Comparison of ENCODE assay signal across 8 mouse cellular contexts in genomic region chr11:100673169-100673568, GRCm38 (mm10). TPM values are rescaled to one million over a fixed set of nuclear protein-coding genes. Genes with fewer than 3 reads are reported as not detected.
DNase-seq lines count a peak whose midpoint lies in the region; ATAC-seq lines count a peak whose summit lies in the region.

No protein-coding gene starts in this region.

- H3K27ac ChIP-seq in embryonic facial prominence, embryonic 13.5 days, result no peak overlapping the region
- H3K27ac ChIP-seq in heart, embryonic 12.5 days (ENCODE audit: poor library complexity, severe bottlenecking), result no peak overlapping the region
- H3K27ac ChIP-seq in midbrain, embryonic 14.5 days (replicated peaks; ENCODE audit: low read depth, low read length), result no peak overlapping the region

- DNase-seq in cerebellum, postnatal 14 days, result peak; percentile 39 to 63
- DNase-seq in kidney, postnatal 4 days, result peak; percentile 64 to 73
- DNase-seq in midbrain, embryonic 14.5 days, result peak; percentile 44
- DNase-seq in thymus, postnatal 0 days (ENCODE audit: low spot score), result no peak
- no peak for DNase-seq in thymus, postnatal 10 days (ENCODE audit: low spot score in 2 of 2)

- peaks cover 19% of the 10 kb centered on the region for H3K27me3 ChIP-seq in embryonic facial prominence, embryonic 13.5 days
- H3K27me3 ChIP-seq in heart, embryonic 12.5 days (replicated peaks), result peaks cover 29% of the 10 kb centered on the region
- no peaks in the 10 kb centered on the region for H3K27me3 ChIP-seq in midbrain, embryonic 14.5 days (ENCODE audit: control insufficient read depth, insufficient read depth, low read length)

- H3K4me3 ChIP-seq in embryonic facial prominence, embryonic 13.5 days, result peak overlapping the region; percentile 28
- peak overlapping the region; percentile 25; the same call in 1 of the 2 replicates for H3K4me3 ChIP-seq in heart, embryonic 12.5 days
- no peak overlapping the region for H3K4me3 ChIP-seq in midbrain, embryonic 14.5 days (replicated peaks; ENCODE audit: low read depth, low read length)

- H3K9me3 ChIP-seq in embryonic facial prominence, embryonic 13.5 days, result no peaks in the 10 kb centered on the region
- 0 out of 2 replicates have a peak, but pooled peaks cover 4% of the 10 kb centered on the region for H3K9me3 ChIP-seq in heart, embryonic 12.5 days (replicated peaks)
- no peaks in the 10 kb centered on the region for H3K9me3 ChIP-seq in midbrain, embryonic 14.5 days (ENCODE audit: control insufficient read depth, low read length)

- ATAC-seq in cerebellum, adult (ENCODE audit: insufficient number of reproducible peaks, low FRiP score, low TSS enrichment), result no peak
- peak; percentile 50; the same call in 1 of the 2 replicates for ATAC-seq in embryonic facial prominence, embryonic 13.5 days (ENCODE audit: insufficient number of reproducible peaks, insufficient read depth, low FRiP score, low TSS enrichment, low read depth)
- ATAC-seq in heart, embryonic 12.5 days (ENCODE audit: insufficient number of reproducible peaks, low FRiP score), result no peak
- no peak for ATAC-seq in midbrain, embryonic 14.5 days (ENCODE audit: low FRiP score, low TSS enrichment)

- WGBS in embryonic facial prominence, embryonic 13.5 days, result 4% methylated on average over 23 of the region's 23 CpGs
- WGBS in heart, embryonic 12.5 days, result 5% methylated on average over 23 of the region's 23 CpGs
- under 1% methylated on average over 23 of the region's 23 CpGs for WGBS in midbrain, embryonic 14.5 days

- H3K36me3 ChIP-seq in embryonic facial prominence, embryonic 13.5 days, result no peaks in the 10 kb centered on the region
- no peaks in the 10 kb centered on the region for H3K36me3 ChIP-seq in heart, embryonic 12.5 days
- no peaks in the 10 kb centered on the region for H3K36me3 ChIP-seq in midbrain, embryonic 14.5 days (ENCODE audit: control insufficient read depth, insufficient read depth, low read length)

- peaks cover 19% of the 10 kb centered on the region for H3K4me1 ChIP-seq in embryonic facial prominence, embryonic 13.5 days
- peaks cover 30% of the 10 kb centered on the region for H3K4me1 ChIP-seq in heart, embryonic 12.5 days (replicated peaks)
- H3K4me1 ChIP-seq in midbrain, embryonic 14.5 days (ENCODE audit: control insufficient read depth, insufficient read depth, low read length), result peaks cover 5% of the 10 kb centered on the region; the same call in 1 of the 2 replicates

- H3K4me2 ChIP-seq in embryonic facial prominence, embryonic 13.5 days, result peak overlapping the region; percentile 56
- H3K4me2 ChIP-seq in heart, embryonic 12.5 days, result peak overlapping the region; percentile 57
- peak overlapping the region; percentile 31 for H3K4me2 ChIP-seq in midbrain, embryonic 14.5 days (ENCODE audit: low read length)

- H3K9ac ChIP-seq in embryonic facial prominence, embryonic 13.5 days, result peak overlapping the region; percentile 68
- H3K9ac ChIP-seq in heart, embryonic 12.5 days, result peak overlapping the region; percentile 48
- peak overlapping the region; percentile 42; the same call in 1 of the 2 replicates for H3K9ac ChIP-seq in midbrain, embryonic 14.5 days (replicated peaks; ENCODE audit: low read length)

RNA-seq across cellular contexts. Expression of gene Zfp385c, which starts 19.1 kb away (rescaled TPM):
- 1.7 and 2.3 TPM in 2 replicates for polyA plus RNA-seq in embryonic facial prominence, embryonic 13.5 days (2015; fragmentation: Nextera tagmentation; extraction: Ambion mirVana)
- 0.41 TPM in 1 of 2 replicates, not detected in the other for polyA plus RNA-seq in heart, embryonic 12.5 days (2016; fragmentation: Nextera tagmentation; extraction: Ambion mirVana)
- polyA plus RNA-seq in midbrain, embryonic 14.5 days (2014; fragmentation: Nextera tagmentation; extraction: Ambion mirVana), result 0.41 and 0.49 TPM in 2 replicates
- polyA plus RNA-seq in thymus, postnatal 0 days (2015; fragmentation: Nextera tagmentation; extraction: Ambion mirVana), result 0.12 TPM in 1 of 2 replicates, not detected in the other

RNA-seq across cellular contexts. Expression of gene Dhx58, which starts 30.9 kb away (rescaled TPM):
- 3.4 and 5.2 TPM in 2 replicates for polyA plus RNA-seq in embryonic facial prominence, embryonic 13.5 days (2015; fragmentation: Nextera tagmentation; extraction: Ambion mirVana)
- polyA plus RNA-seq in heart, embryonic 12.5 days (2016; fragmentation: Nextera tagmentation; extraction: Ambion mirVana), result 0.74 and 0.90 TPM in 2 replicates
- 2.0 and 2.1 TPM in 2 replicates for polyA plus RNA-seq in midbrain, embryonic 14.5 days (2014; fragmentation: Nextera tagmentation; extraction: Ambion mirVana)
- 10.2 and 10.7 TPM in 2 replicates for polyA plus RNA-seq in thymus, postnatal 0 days (2015; fragmentation: Nextera tagmentation; extraction: Ambion mirVana)

RNA-seq across cellular contexts. Expression of gene Kat2a, which starts 39.1 kb away (rescaled TPM):
- 54.9 and 61.0 TPM in 2 replicates for polyA plus RNA-seq in embryonic facial prominence, embryonic 13.5 days (2015; fragmentation: Nextera tagmentation; extraction: Ambion mirVana)
- 45.4 and 49.0 TPM in 2 replicates for polyA plus RNA-seq in heart, embryonic 12.5 days (2016; fragmentation: Nextera tagmentation; extraction: Ambion mirVana)
- polyA plus RNA-seq in midbrain, embryonic 14.5 days (2014; fragmentation: Nextera tagmentation; extraction: Ambion mirVana), result 50.0 and 53.7 TPM in 2 replicates
- polyA plus RNA-seq in thymus, postnatal 0 days (2015; fragmentation: Nextera tagmentation; extraction: Ambion mirVana), result 33.2 and 39.3 TPM in 2 replicates

RNA-seq across cellular contexts. Expression of gene Hspb9, which starts 40.5 kb away (rescaled TPM):
- 0.39 TPM in 1 of 2 replicates, not detected in the other for polyA plus RNA-seq in embryonic facial prominence, embryonic 13.5 days (2015; fragmentation: Nextera tagmentation; extraction: Ambion mirVana)
- 0.27 TPM in 1 of 2 replicates, not detected in the other for polyA plus RNA-seq in heart, embryonic 12.5 days (2016; fragmentation: Nextera tagmentation; extraction: Ambion mirVana)
- polyA plus RNA-seq in midbrain, embryonic 14.5 days (2014; fragmentation: Nextera tagmentation; extraction: Ambion mirVana), result 0.70 TPM in 1 of 2 replicates, not detected in the other
- 0.18 TPM in 1 of 2 replicates, not detected in the other for polyA plus RNA-seq in thymus, postnatal 0 days (2015; fragmentation: Nextera tagmentation; extraction: Ambion mirVana)

RNA-seq across cellular contexts. Expression of gene Dnajc7, which starts 53.2 kb away (rescaled TPM):
- 277 and 293 TPM in 2 replicates for polyA plus RNA-seq in embryonic facial prominence, embryonic 13.5 days (2015; fragmentation: Nextera tagmentation; extraction: Ambion mirVana)
- 207 and 213 TPM in 2 replicates for polyA plus RNA-seq in heart, embryonic 12.5 days (2016; fragmentation: Nextera tagmentation; extraction: Ambion mirVana)
- 93.7 and 108 TPM in 2 replicates for polyA plus RNA-seq in midbrain, embryonic 14.5 days (2014; fragmentation: Nextera tagmentation; extraction: Ambion mirVana)
- polyA plus RNA-seq in thymus, postnatal 0 days (2015; fragmentation: Nextera tagmentation; extraction: Ambion mirVana), result 191 and 202 TPM in 2 replicates

Comparison
In these comparisons a context has a peak if more than half of its experiments do, and no peak if none do; other contexts are left out.
1. DNase-seq: peak in cerebellum, postnatal 14 days (2 of 2), kidney, postnatal 4 days (2 of 2) and midbrain, embryonic 14.5 days (single experiment); none in thymus, postnatal 0 days (single experiment) and thymus, postnatal 10 days (0 of 2).
2. Peak in every context shown above with its lines, with median percentiles within 50 percentile points of each other: H3K4me2 ChIP-seq and H3K9ac ChIP-seq.